Mouse (Mus musculus) urinary bladder, postnatal 0 days (tissue): ENCODE data around the gene Zscan2. TPM values are rescaled to one million over a fixed set of nuclear protein-coding genes. Genes with fewer than 3 reads are reported as not detected.

Source experiments
- polyA plus RNA-seq: library from polyadenylated mRNA; unstranded; fragments of >200 nt; fragmentation: Nextera tagmentation; extraction: Ambion mirVana; gene quantifications from 2 replicates; pipeline ENCODE4 v1.2.1, GENCODE M21; 2015

The Zscan2 gene
- polyA plus RNA-seq: 0.69 and 0.71 TPM in 2 replicates

GRCm38 (mm10) chr7:80860729-80861274, at the start of gene Zscan2:
TSS of gene Zscan2 (plus strand) at chr7:80860920.

GRCm38 (mm10) chr7:80825843-80826403, 34.8 kb upstream of the Zscan2 start, which contains the start of gene Iqgap1:
TSS of gene Iqgap1 (minus strand) at chr7:80825974.

GRCm38 (mm10) chr7:80900944-80901501, 40.3 kb downstream of the Zscan2 start, which contains the start of gene Wdr73:
TSS of gene Wdr73 (minus strand) at chr7:80901269.

GRCm38 (mm10) chr7:80904921-80905515, 44.3 kb downstream of the Zscan2 start, which contains the start of gene Nmb:
TSS of gene Nmb (minus strand) at chr7:80905076.

Other genes starting within 250 kb of the Zscan2 start
- 15.9 and 16.3 TPM in 2 replicates for gene Crtc3, start 172.0 kb upstream of the Zscan2 start, polyA plus RNA-seq
- gene Iqgap1, start 34.9 kb upstream of the Zscan2 start, polyA plus RNA-seq: 66.1 and 68.1 TPM in 2 replicates
- gene Wdr73, start 40.3 kb downstream of the Zscan2 start, polyA plus RNA-seq: 14.1 and 15.0 TPM in 2 replicates
- 1.6 and 2.7 TPM in 2 replicates for gene Nmb, start 44.2 kb downstream of the Zscan2 start, polyA plus RNA-seq
- gene Sec11a, start 86.9 kb downstream of the Zscan2 start, polyA plus RNA-seq: 161 and 169 TPM in 2 replicates
- gene Zfp592, start 132.8 kb downstream of the Zscan2 start, polyA plus RNA-seq: 4.1 and 8.3 TPM in 2 replicates
- 0.02 and 0.13 TPM in 2 replicates for gene Alpk3, start 196.7 kb downstream of the Zscan2 start, polyA plus RNA-seq